Mouse (Mus musculus) CH12.LX (cell line): ENCODE data around the gene Erap1. TPM values are rescaled to one million over a fixed set of nuclear protein-coding genes. Genes with fewer than 3 reads are reported as not detected.
"Not testable (repeated sequence)": the region's sequence is repeated elsewhere in the genome, so short reads cannot be mapped to it uniquely, and the experiment has no call there.

ENCODE experiments used
- DNase-seq: peaks from one replicate; pipeline ENCODE4 v3.0.0-alpha.2; 2013; ENCODE audit errors: extremely low read depth
- H3K27ac ChIP-seq: 2 replicates; pipeline ENCODE4 v1.5.1; 2012; ENCODE audit warnings: low read depth, mild to moderate bottlenecking, control low read depth, moderate library complexity; ENCODE audit not compliant: insufficient read depth
- H3K27me3 ChIP-seq: replicated peaks from 2 replicates; pipeline ENCODE3; 2012; ENCODE audit warnings: inconsistent platforms
- H3K36me3 ChIP-seq, 2 experiments: replicated peaks in 1 of 2; 2 replicates each; pipeline versions ENCODE3 to v1.6.1; 2012; ENCODE audit warnings: inconsistent platforms in 1 of 2, low read length in 1 of 2, mild to moderate bottlenecking in 1 of 2, mixed read lengths in 1 of 2, moderate library complexity in 1 of 2; ENCODE audit not compliant: control insufficient read depth in 1 of 2, insufficient read depth in 1 of 2
- H3K4me1 ChIP-seq, 2 experiments: 2 replicates each; pipeline ENCODE4 v1.6.1; 2012; ENCODE audit warnings: inconsistent platforms in 1 of 2, moderate library complexity in 1 of 2; ENCODE audit not compliant: insufficient read depth in 2 of 2, control insufficient read depth in 1 of 2
- H3K4me2 ChIP-seq: 2 replicates; pipeline ENCODE4 v1.6.1; 2012; ENCODE audit warnings: low read depth, mild to moderate bottlenecking, control low read depth; ENCODE audit not compliant: poor library complexity, insufficient read depth, severe bottlenecking
- H3K4me3 ChIP-seq, 3 experiments: fragments of 150-350 bp in 1 of 3; sonication (generic) in 1 of 3; replicated peaks in 1 of 3; 2 replicates each; pipeline versions ENCODE3 to v1.5.1; 2011 to 2012; ENCODE audit warnings: low read depth in 2 of 3, low read length in 2 of 3, mild to moderate bottlenecking in 2 of 3, moderate library complexity in 2 of 3, control low read depth in 1 of 3, improper control_type of control experiment in 1 of 3, inconsistent platforms in 1 of 3, mixed read lengths in 1 of 3; ENCODE audit not compliant: poor library complexity in 1 of 3
- H3K79me2 ChIP-seq: replicated peaks from 2 replicates; pipeline ENCODE4 v1.6.1; 2012; ENCODE audit warnings: mild to moderate bottlenecking, moderate library complexity; ENCODE audit not compliant: control insufficient read depth, poor library complexity, insufficient read depth, severe bottlenecking; ENCODE audit errors: extremely low read depth
- H3K9ac ChIP-seq: 2 replicates; pipeline ENCODE4 v1.6.1; 2012; ENCODE audit warnings: low read depth, mild to moderate bottlenecking, control low read depth, moderate library complexity; ENCODE audit not compliant: insufficient read depth
- H3K9me3 ChIP-seq: replicated peaks from 2 replicates; pipeline ENCODE3; 2012; ENCODE audit warnings: low read length, inconsistent platforms, mixed read lengths
- ELF1 ChIP-seq: IDR thresholded peaks from 2 replicates; pipeline ENCODE4 v1.6.1; 2014; ENCODE audit warnings: low read depth, mild to moderate bottlenecking, inconsistent platforms, low read length, improper control_type of control experiment
- HCFC1 ChIP-seq: IDR thresholded peaks from 2 replicates; pipeline ENCODE4 v1.6.1; 2012; ENCODE audit warnings: low read depth, mild to moderate bottlenecking, inconsistent platforms, low read length, improper control_type of control experiment
- NELFE ChIP-seq: IDR thresholded peaks from 2 replicates; pipeline ENCODE4 v1.6.1; 2011; ENCODE audit warnings: low read depth, low read length, improper control_type of control experiment
- POLR2A ChIP-seq: IDR thresholded peaks from 2 replicates; pipeline ENCODE4 v1.6.1; 2011; ENCODE audit warnings: low read depth, mild to moderate bottlenecking, improper control_type of control experiment, low read length
- SIN3A ChIP-seq: IDR thresholded peaks from 2 replicates; pipeline ENCODE4 v1.6.1; 2012; ENCODE audit warnings: low read length, improper control_type of control experiment, inconsistent platforms
- TBP ChIP-seq: conservative IDR thresholded peaks from 2 replicates; pipeline ENCODE4 v1.6.1; 2011; ENCODE audit warnings: low read depth, low read length, improper control_type of control experiment
- TCF12 ChIP-seq: IDR thresholded peaks from 2 replicates; pipeline ENCODE4 v1.6.1; 2014; ENCODE audit warnings: low read depth, mild to moderate bottlenecking, inconsistent platforms, low read length, improper control_type of control experiment
- ZMIZ1 ChIP-seq: IDR thresholded peaks from 2 replicates; pipeline ENCODE4 v1.6.1; 2012; ENCODE audit warnings: low read depth, mild to moderate bottlenecking, inconsistent platforms, low read length, improper control_type of control experiment
- dilution Hi-C: fragments of 300-500 bp; cut with MboI; formaldehyde crosslinking; loops from 2 replicates; pipeline ENCODE4 v1.14.3; 2020; ENCODE audit warnings: low sequenced_read_pairs; ENCODE audit not compliant: extremely low pct_unique_long_range_greater_than_20kb, extremely low pct_ligation_motif_present
- in situ Hi-C: fragments of 300-500 bp; cut with MboI; formaldehyde crosslinking; loops from 3 replicates; pipeline ENCODE4 v1.14.3; 2019; ENCODE audit warnings: low sequenced_read_pairs, low pct_ligation_motif_present, low pct_unique_long_range_greater_than_20kb, mixed read lengths
- polyA plus RNA-seq: library from polyadenylated mRNA; unstranded; fragments of >175 nt; gene quantifications from 2 replicates; pipeline ENCODE4 v1.2.1, GENCODE M21; 2012; ENCODE audit warnings: low read depth; ENCODE audit not compliant: insufficient read length
- total RNA-seq, 2 experiments: library from RNA; depleted of rRNA; stranded (reverse); fragments of 300-350 nt in 1 of 2; fragments of >200 nt in 1 of 2; gene quantifications; 2 replicates each; pipeline ENCODE4 v1.2.3; 2012 to 2014

The Erap1 gene
- total and polyA plus RNA-seq, 3 experiments, result 65.9 to 114 (median 75.2) TPM

DNA sequence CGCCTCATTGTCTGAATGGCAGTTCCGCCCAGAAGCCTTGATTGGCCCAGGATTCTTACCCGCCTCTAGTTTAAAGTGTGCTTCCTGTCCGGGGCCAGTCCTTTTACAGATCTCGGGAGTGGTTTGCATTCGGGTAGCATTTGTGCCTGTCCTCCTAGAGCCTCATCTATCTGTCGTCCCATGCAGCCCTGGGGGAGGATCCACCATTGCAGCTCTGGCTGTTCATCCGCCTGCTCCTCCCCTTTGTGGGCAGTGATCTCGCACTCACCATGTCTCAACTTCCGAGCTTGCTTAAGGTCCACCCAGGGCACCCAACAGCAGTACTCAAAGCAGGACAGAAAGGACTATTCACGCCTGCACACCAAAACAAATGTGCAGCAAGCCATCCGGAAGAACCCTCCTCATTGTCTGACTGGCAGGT, 48.0 kb upstream of the Erap1 start:
- Histone ChIP-seq H3K4me2 (0 out of 2 replicates have a peak overlapping the region, but pooled peaks have one; percentile 22), H3K27ac (peak overlapping the region; percentile 86), H3K4me3 (peak overlapping the region; percentile 41 to 63 (median 51))
- dilution Hi-C loops, H3K9me3 ChIP-seq: not testable (repeated sequence)
- DNase-seq, result peak; percentile 60
- TF ChIP-seq ZMIZ1 (0 out of 2 replicates have a peak, but pooled peaks have one; percentile 58), SIN3A (0 out of 2 replicates have a peak, but pooled peaks have one; percentile 56), POLR2A (peak; percentile 59), TCF12 (peak; percentile 33; the same call in 1 of the 2 replicates), TBP (peak; percentile 63; the same call in 1 of the 2 replicates), HCFC1 (peak; percentile 53), ELF1 (peak; percentile 49; the same call in 1 of the 2 replicates), NELFE (peak; percentile 36; the same call in 1 of the 2 replicates)
- TF ChIP-seq, all 38 proteins: peak for 8; not testable (repeated sequence) for 30
- peak overlapping the region; percentile 48; the same call in 1 of the 2 replicates for H3K9ac ChIP-seq
- H3K4me1 ChIP-seq, in situ Hi-C loops, H3K36me3 ChIP-seq, H3K79me2 ChIP-seq, H3K27me3 ChIP-seq: not testable (repeated sequence)

- Histone ChIP-seq H3K4me3 (peak overlapping the region; percentile 41 to 63 (median 51)), H3K9ac (peak overlapping the region; percentile 48; the same call in 1 of the 2 replicates), H3K4me2 (0 out of 2 replicates have a peak overlapping the region, but pooled peaks have one; percentile 5), H3K27ac (peak overlapping the region; percentile 86)
- dilution Hi-C loops, in situ Hi-C loops, H3K27me3 ChIP-seq, H3K9me3 ChIP-seq, H3K36me3 ChIP-seq, H3K4me1 ChIP-seq, H3K79me2 ChIP-seq: not testable (repeated sequence)
- peak; percentile 6 for DNase-seq
- TF ChIP-seq ELF1, result peak; percentile 17; the same call in 1 of the 2 replicates
- 0 out of 2 replicates have a peak, but pooled peaks have one; percentile 9 for TF ChIP-seq NELFE
Observed at GRCm38 (mm10) chr13:74591828-74592227, 47.5 kb upstream of the Erap1 start.

- H3K9ac ChIP-seq, in situ Hi-C loops: not testable (repeated sequence)
Observed at GRCm38 (mm10) chr13:74597022-74597421, 42.3 kb upstream of the Erap1 start.

DNA sequence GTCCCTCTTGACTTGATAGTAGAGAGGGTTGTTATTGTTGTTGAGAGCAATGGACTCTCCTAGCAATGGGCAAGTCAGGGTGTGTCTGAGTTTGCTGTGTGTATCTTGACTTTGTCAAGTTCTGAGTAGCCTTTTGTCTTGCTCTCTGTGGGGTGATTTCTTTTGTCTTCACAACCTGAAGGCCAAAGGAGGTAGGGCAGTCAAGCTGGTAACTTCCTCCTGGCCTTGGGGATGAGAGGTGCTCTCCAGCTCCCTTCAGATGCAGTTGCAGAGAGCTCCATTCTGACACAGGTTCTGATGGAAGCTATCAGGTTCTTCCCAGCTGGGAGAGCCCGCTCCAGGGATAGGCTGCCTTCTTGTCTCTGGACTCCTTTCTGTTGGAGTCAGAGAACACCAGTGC, 37.6 kb upstream of the Erap1 start:
- H3K9me3 ChIP-seq, dilution Hi-C loops, H3K9ac ChIP-seq, H3K27ac ChIP-seq, H3K79me2 ChIP-seq, in situ Hi-C loops, H3K4me2 ChIP-seq, H3K4me1 ChIP-seq, DNase-seq, H3K4me3 ChIP-seq, H3K36me3 ChIP-seq, H3K27me3 ChIP-seq: not testable (repeated sequence)

More at GRCm38 (mm10) chr13:74597022-74597421, 42.3 kb upstream of the Erap1 start:
- H3K4me2 ChIP-seq, dilution Hi-C loops, H3K27ac ChIP-seq, H3K4me1 ChIP-seq, DNase-seq, H3K27me3 ChIP-seq, H3K79me2 ChIP-seq, H3K9me3 ChIP-seq, H3K4me3 ChIP-seq, H3K36me3 ChIP-seq: not testable (repeated sequence)
